Comparison of ENCODE assay signal across 15 mouse cellular contexts in the genomic region with DNA sequence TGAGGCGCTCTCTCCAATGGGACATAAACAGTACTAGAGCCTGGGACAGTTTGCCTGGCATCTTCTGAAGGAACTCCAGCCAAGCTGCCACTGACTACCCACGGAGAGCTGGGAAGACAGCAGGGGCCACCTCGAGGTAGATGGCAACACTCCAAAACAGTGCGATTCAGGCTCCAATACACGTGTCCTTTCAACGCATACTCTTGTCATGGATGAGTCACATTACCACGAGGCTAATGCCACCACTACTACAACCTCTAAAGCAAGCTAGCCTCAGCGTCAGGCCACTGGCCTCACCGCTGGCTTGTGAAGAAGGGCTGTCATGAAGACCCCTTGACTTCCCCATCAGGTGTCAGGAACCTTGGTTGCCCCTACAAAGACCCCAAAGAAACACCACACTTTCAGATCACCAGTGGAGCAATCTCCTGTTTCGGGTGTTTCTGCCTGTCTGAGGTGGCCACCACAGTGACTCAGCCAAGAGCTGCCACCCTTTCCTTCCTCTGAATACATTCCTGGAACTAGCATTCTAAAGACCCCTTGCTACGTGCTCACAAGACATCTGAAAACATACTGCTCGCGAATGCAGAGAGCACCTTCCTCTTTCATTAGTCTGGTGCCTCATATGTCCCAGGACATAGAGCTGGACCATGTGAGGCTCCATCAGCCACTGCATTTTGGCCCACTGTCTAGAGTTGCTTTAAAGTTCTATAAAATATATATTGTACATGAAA. TPM values are rescaled to one million over a fixed set of nuclear protein-coding genes. Genes with fewer than 3 reads are reported as not detected.
DNase-seq lines count a peak whose midpoint lies in the region; ATAC-seq and TF ChIP-seq lines count a peak whose summit lies in the region.
"Had no signal": no experiment of that assay in that cellular context is flagged by ENCODE, and none has a peak within 500 bp of the region (broad histone marks: within the 10 kb centered on the region; RNA-seq: fewer than 3 reads in every experiment).

No protein-coding gene starts in this region.

- intact Hi-C loops in left cerebral cortex, adult 2 months (cut with DNase I) = loop anchor here (5.0 kb wide), 1 partner anchor 50 kb away; no protein-coding TSS in a partner anchor

- H3K27me3 ChIP-seq in MEL (ENCODE audit: control insufficient read depth in 1 of 2, insufficient read depth in 2 of 2, low read length in 2 of 2) = no peaks in the 10 kb centered on the region
- no peaks in the 10 kb centered on the region for H3K27me3 ChIP-seq in heart, postnatal 0 days (ENCODE audit: control insufficient read depth, insufficient read depth, low read length)
- H3K27me3 ChIP-seq: hindbrain, embryonic 15.5 days; stomach, embryonic 15.5 days had no signal

- H3K4me1 ChIP-seq in MEL (ENCODE audit: control insufficient read depth in 1 of 2, insufficient read depth in 2 of 2, low read length in 2 of 2) = peaks cover 17 to 40% of the 10 kb centered on the region in 2 experiments
- peaks cover 37% of the 10 kb centered on the region for H3K4me1 ChIP-seq in heart, postnatal 0 days (ENCODE audit: control insufficient read depth, insufficient read depth)
- H3K4me1 ChIP-seq: hindbrain, embryonic 15.5 days; stomach, embryonic 15.5 days had no signal

- no peaks in the 10 kb centered on the region for H3K9me3 ChIP-seq in MEL (replicated peaks; ENCODE audit: insufficient read depth, low read length)
- H3K9me3 ChIP-seq in heart, postnatal 0 days (replicated peaks; ENCODE audit: control insufficient read depth, low read length) = no peaks in the 10 kb centered on the region
- H3K9me3 ChIP-seq: hindbrain, embryonic 15.5 days; stomach, embryonic 15.5 days had no signal

- H3K4me3 ChIP-seq in MEL (ENCODE audit: control insufficient read depth in 1 of 2, insufficient read depth in 1 of 2, low read depth in 2 of 2, low read length in 2 of 2) = no peak overlapping the region
- H3K4me3 ChIP-seq in heart, postnatal 0 days (ENCODE audit: low read depth, low read length) = no peak overlapping the region
- no peak overlapping the region for H3K4me3 ChIP-seq in left cerebral cortex, adult 2 months
- H3K4me3 ChIP-seq: gastrocnemius, adult 2 months; hindbrain, embryonic 15.5 days; stomach, embryonic 15.5 days had no signal

- H3K36me3 ChIP-seq in MEL (ENCODE audit: control insufficient read depth in 1 of 2, insufficient read depth in 2 of 2, low read length in 2 of 2) = peaks cover 4 to 36% of the 10 kb centered on the region in 2 experiments
- no peaks in the 10 kb centered on the region for H3K36me3 ChIP-seq in heart, postnatal 0 days (replicated peaks; ENCODE audit: control insufficient read depth, insufficient read depth, low read length)
- H3K36me3 ChIP-seq: hindbrain, embryonic 15.5 days; stomach, embryonic 15.5 days had no signal

- TF ChIP-seq RAD21 in MEL (IDR thresholded peaks at IDR 0.05; ENCODE audit: low read depth, low read length) = no peak

- ATAC-seq in heart, postnatal 0 days (ENCODE audit: insufficient read depth, low read depth) = peak; percentile 66

- peak overlapping the region; percentile 46 for H3K9ac ChIP-seq in MEL (ENCODE audit: control insufficient read depth, low read depth, low read length, poor library complexity, severe bottlenecking)
- no peak overlapping the region for H3K9ac ChIP-seq in heart, postnatal 0 days (replicated peaks; ENCODE audit: low read depth, low read length)
- H3K9ac ChIP-seq: hindbrain, embryonic 15.5 days; stomach, embryonic 15.5 days had no signal

- DNase-seq in heart, adult 18-20 months = peak; percentile 72 to 74
- DNase-seq in heart, adult 8-10 months (ENCODE audit: low spot score) = no peak
- peak; percentile 76 for DNase-seq in MEL (ENCODE audit: low read depth, low spot score)
- DNase-seq in heart, postnatal 0 days (ENCODE audit: low spot score) = peak; percentile 64
- DNase-seq in monocyte, adult 2 months (ENCODE audit: low read depth in 1 of 2, low spot score in 2 of 2) = peak; percentile 54 to 61
- DNase-seq in gastrocnemius, postnatal 25 days = no peak
- DNase-seq in left cerebral cortex, adult 2 months (ENCODE audit: extremely low spot score in 1 of 2, low spot score in 2 of 2) = no peak
- DNase-seq in right cerebral cortex, postnatal 25 days = no peak
- DNase-seq: adrenal gland, postnatal 10 days; kidney, postnatal 14 days; lung, postnatal 14 days; right cerebral cortex, adult 18-20 months had no signal

- TF ChIP-seq POLR2A in MEL (IDR thresholded peaks at IDR 0.05; ENCODE audit: control insufficient read depth in 1 of 2, insufficient read depth in 1 of 2, low read depth in 1 of 2, low read length in 2 of 2, poor library complexity in 1 of 2) = no peak; a peak in 1 of 4 replicates

- TF ChIP-seq EP300 in MEL (IDR thresholded peaks at IDR 0.05; ENCODE audit: low read depth in 1 of 2, low read length in 2 of 2) = no peak
- peak; percentile 72; the same call in 1 of the 2 replicates for TF ChIP-seq EP300 in heart, postnatal 0 days (IDR thresholded peaks at IDR 0.05; ENCODE audit: low read depth)

- TF ChIP-seq CTCF in MEL (IDR thresholded peaks at IDR 0.05 in 2 of 3, conservative IDR thresholded peaks at IDR 0.05 in 1 of 3; ENCODE audit: control insufficient read depth in 1 of 3, insufficient read depth in 1 of 3, low read depth in 2 of 3, low read length in 3 of 3, poor library complexity in 1 of 3, severe bottlenecking in 1 of 3) = no peak
- TF ChIP-seq CTCF in heart, postnatal 0 days (IDR thresholded peaks at IDR 0.05; ENCODE audit: low read depth) = no peak
- TF ChIP-seq CTCF in left cerebral cortex, adult 2 months (IDR thresholded peaks at IDR 0.05) = no peak

- no peak overlapping the region for H3K4me2 ChIP-seq in heart, postnatal 0 days (ENCODE audit: low read depth, low read length)
- H3K4me2 ChIP-seq: hindbrain, embryonic 15.5 days; stomach, embryonic 15.5 days had no signal

- 50% methylated on average over 13 of the region's 13 CpGs for WGBS in heart, postnatal 0 days

- peak overlapping the region; percentile 89 for H3K27ac ChIP-seq in MEL (ENCODE audit: control insufficient read depth, low read depth, low read length)
- peak overlapping the region; percentile 52 for H3K27ac ChIP-seq in heart, postnatal 0 days (ENCODE audit: low read depth)
- no peak overlapping the region for H3K27ac ChIP-seq in left cerebral cortex, adult 2 months
- H3K27ac ChIP-seq: gastrocnemius, adult 2 months; hindbrain, embryonic 15.5 days; stomach, embryonic 15.5 days had no signal

- H3K79me2 ChIP-seq in MEL (ENCODE audit: control insufficient read depth, insufficient read depth, low read length, poor library complexity) = peaks cover 2% of the 10 kb centered on the region; the same call in 1 of the 2 replicates

TF ChIP-seq in MEL, 35 proteins besides CTCF, POLR2A, EP300 and RAD21:
- no peak for TF ChIP-seq POLR2AphosphoS5 (IDR thresholded peaks at IDR 0.05; ENCODE audit: borderline replicate concordance, low read depth, low read length)
- no peak for TF ChIP-seq ZKSCAN1 (IDR thresholded peaks at IDR 0.05; ENCODE audit: low read depth, low read length)
- TF ChIP-seq NELFE (IDR thresholded peaks at IDR 0.05; ENCODE audit: low read depth, low read length) = no peak
- TF ChIP-seq TBP (IDR thresholded peaks at IDR 0.05; ENCODE audit: low read depth, low read length) = 0 out of 2 replicates have a peak, but pooled peaks have one; percentile 32
- TF ChIP-seq MXI1 (IDR thresholded peaks at IDR 0.05; ENCODE audit: low read depth, low read length) = 0 out of 2 replicates have a peak, but pooled peaks have one; percentile 21
- no peak for TF ChIP-seq HCFC1 (IDR thresholded peaks at IDR 0.05; ENCODE audit: low read depth, low read length)
- peak; percentile 70 for TF ChIP-seq MAX (IDR thresholded peaks at IDR 0.05; ENCODE audit: low read length)
- 0 out of 2 replicates have a peak, but pooled peaks have one; percentile 10 for TF ChIP-seq JUND (IDR thresholded peaks at IDR 0.05; ENCODE audit: low read depth, low read length)
- no peak for TF ChIP-seq KAT2A (conservative IDR thresholded peaks at IDR 0.05; ENCODE audit: low read depth, low read length)

RNA-seq across cellular contexts. Expression of gene Emilin2, which starts 54.8 kb away (rescaled TPM):
- 10 to 100 TPM; 37.9 to 40.1 TPM for total RNA-seq in heart, adult 18-20 months (2021)
- total RNA-seq in heart, adult 8-10 months (2022) = 10 to 100 TPM; 25.3 to 46.2 (median 41.1) TPM
- 76.6 and 92.6 TPM in 2 replicates for total RNA-seq in MEL (2012; rRNA removed)
- 10 to 100 TPM; 37.4 to 95.5 TPM for polyA plus RNA-seq in MEL (2012; ENCODE audit: insufficient read depth in 1 of 2, insufficient read length in 2 of 2, low read depth in 1 of 2, low replicate concordance in 2 of 2, missing spikeins in 1 of 2)
- total RNA-seq in heart, postnatal 0 days (2014; rRNA removed; ENCODE audit: low replicate concordance) = 86.4 and 107 TPM in 2 replicates
- 58.5 and 65.3 TPM in 2 replicates for polyA plus RNA-seq in heart, postnatal 0 days (2015; fragmentation: Nextera tagmentation; extraction: Ambion mirVana)
- total RNA-seq in gastrocnemius, postnatal 25 days (2021) = 10 to 100 TPM in 1 of 2 experiments, 1 to 10 TPM in 1; 9.9 to 13.8 TPM
- 1 to 10 TPM; 1.7 to 2.0 TPM for total RNA-seq in left cerebral cortex, adult 2 months (2021)

Comparison
In these comparisons a context has a peak if more than half of its experiments do, and no peak if none do; other contexts are left out.
1. DNase-seq: peak in heart, adult 18-20 months (2 of 2), MEL (single experiment), heart, postnatal 0 days (single experiment) and monocyte, adult 2 months (2 of 2); none in heart, adult 8-10 months (single experiment), gastrocnemius, postnatal 25 days (single experiment), left cerebral cortex, adult 2 months (0 of 2) and right cerebral cortex, postnatal 25 days (single experiment).